Mouse (Mus musculus) heart, postnatal 0 days (tissue): ENCODE results near the gene S100a2.

Source experiments
- CTCF ChIP-seq: IDR thresholded peaks from 2 replicates; pipeline ENCODE4 v1.5.1; 2016; ENCODE audit warnings: antibody characterized with exemption, control low read depth, low read depth
- EP300 ChIP-seq: IDR thresholded peaks from 2 replicates; pipeline ENCODE4 v1.6.1; 2016; ENCODE audit warnings: antibody characterized with exemption, low read depth

DNA sequence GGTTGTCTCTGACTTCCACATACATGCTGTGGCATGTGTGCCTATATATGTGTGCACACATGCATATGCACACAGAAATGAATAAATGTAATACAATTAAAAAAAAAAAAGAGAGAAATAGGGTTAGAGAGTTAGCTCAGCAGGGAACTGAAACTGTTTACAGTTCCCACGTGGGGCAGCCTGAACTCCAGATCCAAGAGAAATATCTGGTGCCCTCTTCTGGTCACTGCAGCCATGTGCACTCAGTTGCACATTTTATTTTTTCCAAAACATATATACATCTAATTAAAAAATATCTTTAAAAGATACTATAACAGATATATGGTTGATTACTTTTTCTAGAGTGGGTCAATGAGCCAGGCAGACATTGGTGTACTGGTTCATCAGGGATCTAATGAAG lies 27.5 kb downstream of the S100a2 start:
- TF ChIP-seq CTCF = no peak
- no peak for TF ChIP-seq EP300
